Mouse (Mus musculus) cortical plate, adult 2 months (tissue): ENCODE results near the gene Scube3. TPM values are rescaled to one million over a fixed set of nuclear protein-coding genes. Genes with fewer than 3 reads are reported as not detected.
"Not testable (repeated sequence)": the region's sequence is repeated elsewhere in the genome, so short reads cannot be mapped to it uniquely, and the experiment has no call there.

Experiments
- H3K27ac ChIP-seq: fragments of 200-500 bp; 2 replicates; pipeline ENCODE4 v1.5.1; 2012; ENCODE audit warnings: low read length, control low read depth, inconsistent platforms; ENCODE audit not compliant: insufficient read depth
- H3K4me1 ChIP-seq: fragments of 200-500 bp; 2 replicates; pipeline ENCODE4 v1.6.1; 2011; ENCODE audit warnings: low read length; ENCODE audit not compliant: control insufficient read depth, insufficient read depth
- H3K4me3 ChIP-seq: fragments of 200-500 bp; 2 replicates; pipeline ENCODE4 v1.5.1; 2011; ENCODE audit warnings: mild to moderate bottlenecking, low read length, control low read depth; ENCODE audit not compliant: insufficient read depth
- CTCF ChIP-seq: fragments of 200-500 bp; IDR thresholded peaks from 2 replicates; pipeline ENCODE4 v1.5.1; 2011; ENCODE audit warnings: mild to moderate bottlenecking, control low read depth, low read length; ENCODE audit not compliant: insufficient read depth; ENCODE audit errors: extremely low read depth
- POLR2A ChIP-seq: fragments of 200-500 bp; IDR thresholded peaks from 2 replicates; pipeline ENCODE4 v1.6.1; 2011; ENCODE audit warnings: mild to moderate bottlenecking, low read length, control low read depth; ENCODE audit not compliant: insufficient read depth; ENCODE audit errors: extremely low read depth
- polyA plus RNA-seq: library from polyadenylated mRNA; depleted of rRNA; stranded (reverse); fragments of >200 nt; gene quantifications from 2 replicates; pipeline ENCODE4 v1.2.3, GENCODE M21; 2012; rRNA removed

Scube3 gene
- polyA plus RNA-seq, 1 experiment = 3.0 TPM

GRCm38 (mm10) chr17:28208314-28208612 lies 66.3 kb downstream of the Scube3 start:
- Histone ChIP-seq H3K27ac (no peak overlapping the region; the same call in 1 of the 2 replicates), H3K4me3 (no peak overlapping the region), H3K4me1 (no peaks in the 10 kb centered on the region)
- TF ChIP-seq CTCF = no peak
- no peak for TF ChIP-seq POLR2A

DNA sequence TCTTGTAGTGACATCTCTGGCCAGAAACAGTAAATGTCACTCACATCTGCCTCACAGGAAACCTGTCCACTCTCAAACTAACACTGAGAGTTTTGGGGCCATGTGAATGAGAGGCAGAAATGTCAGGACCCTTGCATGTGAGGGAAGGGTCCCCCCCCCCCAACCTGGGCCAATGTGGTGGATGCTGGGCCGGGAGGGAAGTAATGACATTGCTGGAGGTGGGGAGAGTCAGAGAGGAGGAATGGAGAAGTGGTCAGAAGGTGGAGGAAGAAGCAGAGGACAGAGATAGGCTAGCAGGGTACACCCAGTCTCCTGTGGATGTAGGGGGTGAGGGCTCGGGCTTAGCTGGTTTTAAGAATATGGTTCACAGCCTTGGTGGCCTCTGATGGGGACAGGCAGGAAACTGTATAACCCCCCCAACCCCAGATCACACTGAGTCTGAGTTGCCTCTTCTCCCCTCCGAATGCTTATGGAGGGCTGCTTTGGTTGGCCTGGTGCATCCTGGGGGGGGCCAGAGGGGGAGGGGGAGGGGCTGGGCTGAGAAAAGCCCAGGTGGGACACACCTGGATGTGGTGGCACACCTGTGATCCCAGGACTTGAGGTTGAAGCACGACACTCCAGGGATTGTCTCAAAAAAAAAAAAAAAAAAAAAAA lies 67.6 kb downstream of the Scube3 start:
- Histone ChIP-seq H3K4me1 (no peaks in the 10 kb centered on the region), H3K27ac (no peak overlapping the region), H3K4me3 (no peak overlapping the region)
- no peak for TF ChIP-seq POLR2A
- no peak for TF ChIP-seq CTCF

DNA sequence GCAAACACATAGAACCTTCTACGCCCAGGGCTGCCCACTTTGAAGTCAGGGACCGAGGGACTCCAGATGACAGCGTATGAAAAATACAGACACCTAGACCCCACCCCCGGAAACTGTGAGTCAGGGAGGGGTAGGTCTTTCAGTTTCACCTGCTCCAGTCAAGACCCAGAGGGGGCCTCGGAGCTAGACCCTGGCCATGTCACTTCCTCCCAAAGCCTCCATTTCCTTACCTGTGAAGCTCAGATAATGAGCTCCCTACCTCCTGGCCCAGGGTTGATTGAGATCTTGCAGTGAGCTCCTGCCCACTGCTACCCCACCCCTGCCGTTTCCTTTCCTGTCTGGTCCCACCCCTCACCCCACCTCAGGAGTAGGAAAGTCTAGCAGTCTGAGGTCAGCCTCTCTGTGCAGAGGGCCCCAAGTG lies 70.0 kb downstream of the Scube3 start:
- Histone ChIP-seq H3K27ac (no peak overlapping the region), H3K4me3 (no peak overlapping the region)
- TF ChIP-seq CTCF = no peak
- TF ChIP-seq POLR2A = no peak

DNA sequence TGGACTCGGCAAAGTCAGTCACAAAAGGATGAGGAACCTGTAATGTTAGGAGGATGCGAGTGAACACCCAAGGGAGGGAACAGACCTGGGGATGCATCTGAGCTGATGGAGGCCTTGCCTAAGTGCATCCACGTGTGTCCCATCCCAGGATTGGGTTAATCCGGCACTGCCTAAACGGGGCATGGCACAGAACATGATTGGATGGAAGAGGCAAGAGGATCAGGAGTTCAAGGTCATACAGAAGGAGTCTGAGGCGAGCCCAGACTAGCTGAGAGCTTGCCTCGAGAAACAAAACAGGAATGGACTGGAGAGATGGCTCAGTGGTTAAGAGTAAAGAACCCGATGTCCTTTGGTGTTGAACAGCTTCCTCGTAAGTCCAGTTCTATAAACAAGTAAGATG lies 70.5 kb downstream of the Scube3 start:
- no peaks in the 10 kb centered on the region for H3K4me1 ChIP-seq
- TF ChIP-seq CTCF (no peak), POLR2A (no peak)
- H3K27ac ChIP-seq = no peak overlapping the region
- H3K4me3 ChIP-seq = no peak overlapping the region

More for the DNA sequence above, 70.0 kb downstream of the Scube3 start:
- H3K4me1 ChIP-seq = no peaks in the 10 kb centered on the region

DNA sequence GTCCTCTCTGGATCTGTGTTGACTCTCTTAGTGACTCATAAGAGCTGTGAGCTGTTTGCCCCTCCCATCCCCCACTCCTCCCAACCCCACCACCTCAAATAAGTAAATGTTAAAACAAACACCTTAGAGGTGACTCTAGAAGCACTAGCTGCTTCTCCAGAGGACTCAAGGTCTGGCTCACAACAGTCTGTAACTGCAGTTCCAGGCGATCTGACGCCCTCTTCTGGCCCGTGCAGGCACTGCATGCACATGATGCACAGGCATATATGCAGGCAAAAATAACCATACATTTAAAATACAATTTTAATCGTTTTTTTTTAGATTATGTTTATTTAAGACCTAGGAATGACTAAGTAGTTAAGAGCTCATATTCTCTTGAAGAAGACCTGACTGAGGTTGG lies 71.3 kb downstream of the Scube3 start:
- H3K27ac ChIP-seq = no peak overlapping the region
- TF ChIP-seq POLR2A = no peak
- 0 out of 2 replicates have a peak, but pooled peaks have one; percentile 12 for TF ChIP-seq CTCF
- no peak overlapping the region for H3K4me3 ChIP-seq
- no peaks in the 10 kb centered on the region for H3K4me1 ChIP-seq

GRCm38 (mm10) chr17:28216791-28217190 lies 74.8 kb downstream of the Scube3 start:
- Histone ChIP-seq H3K27ac (no peak overlapping the region), H3K4me1 (no peaks in the 10 kb centered on the region), H3K4me3 (no peak overlapping the region)
- TF ChIP-seq POLR2A = no peak
- no peak for TF ChIP-seq CTCF

- no peaks in the 10 kb centered on the region for H3K4me1 ChIP-seq
- no peak overlapping the region; the same call in 1 of the 2 replicates for H3K27ac ChIP-seq
- TF ChIP-seq CTCF = no peak
- TF ChIP-seq POLR2A = no peak
- H3K4me3 ChIP-seq = no peak overlapping the region
These were observed 76.0 kb downstream of the Scube3 start for GRCm38 (mm10) chr17:28217721-28218649.

- H3K4me3 ChIP-seq, H3K4me1 ChIP-seq, H3K27ac ChIP-seq: not testable (repeated sequence)
These were observed 80.5 kb downstream of the Scube3 start for GRCm38 (mm10) chr17:28222463-28222862.

- H3K4me3 ChIP-seq = peak overlapping the region; percentile 42
- H3K4me1 ChIP-seq = no peaks in the 10 kb centered on the region
- peak overlapping the region; percentile 55 for H3K27ac ChIP-seq
- TF ChIP-seq POLR2A (peak; percentile 53; the same call in 1 of the 2 replicates), CTCF (no peak)
These were observed 81.8 kb downstream of the Scube3 start for GRCm38 (mm10) chr17:28223561-28224391.

Other genes with a start within 250 kb of the Scube3 start
- 35.8 and 39.8 TPM in 2 replicates for gene Anks1, start 232.8 kb upstream of the Scube3 start, polyA plus RNA-seq
- 45.2 and 63.0 TPM in 2 replicates for gene Taf11, start 232.3 kb upstream of the Scube3 start, polyA plus RNA-seq
- gene Tcp11, start 61.5 kb upstream of the Scube3 start, polyA plus RNA-seq = 0.30 and 0.44 TPM in 2 replicates
- 110 and 113 TPM in 2 replicates for gene Zfp523, start 35.0 kb downstream of the Scube3 start, polyA plus RNA-seq
- 3.7 and 4.5 TPM in 2 replicates for gene Def6, start 65.6 kb downstream of the Scube3 start, polyA plus RNA-seq
- 24.2 TPM in 2 replicates for gene Ppard, start 90.6 kb downstream of the Scube3 start, polyA plus RNA-seq
- 13.7 and 14.4 TPM in 2 replicates for gene Fance, start 171.4 kb downstream of the Scube3 start, polyA plus RNA-seq
- 705 and 712 TPM in 2 replicates for gene Rpl10a, start 186.3 kb downstream of the Scube3 start, polyA plus RNA-seq
- gene Tead3, start 208.7 kb downstream of the Scube3 start, polyA plus RNA-seq = 2.5 and 3.1 TPM in 2 replicates
- not detected in 2 replicates for gene Tulp1, start 223.1 kb downstream of the Scube3 start, polyA plus RNA-seq